Mouse (Mus musculus) G1E (cell line): ENCODE results near the gene Nfic.

Experiments
- CTCF ChIP-seq: IDR thresholded peaks from 2 replicates; pipeline ENCODE4 v1.5.1; 2012; ENCODE audit warnings: low read depth, low read length, inconsistent platforms, mixed read lengths
- GATA1 ChIP-seq: IDR thresholded peaks from 2 replicates; pipeline ENCODE4 v1.6.1; 2012; ENCODE audit warnings: borderline replicate concordance, low read length, inconsistent platforms, mixed read lengths
- TAL1 ChIP-seq: conservative IDR thresholded peaks from 2 replicates; pipeline ENCODE4 v1.6.1; 2012; ENCODE audit warnings: low read depth, low read length, inconsistent platforms, mixed read lengths

GRCm38 (mm10) chr10:81406504-81407440, 48.7 kb downstream of the Nfic start:
- TF ChIP-seq CTCF = no peak
- TF ChIP-seq GATA1 = no peak
- no peak for TF ChIP-seq TAL1
